Mouse (Mus musculus) kidney, embryonic 15.5 days (tissue): ENCODE data around the gene Btnl4. TPM values are rescaled to one million over a fixed set of nuclear protein-coding genes. Genes with fewer than 3 reads are reported as not detected.

Experiments
- ATAC-seq: fragments of 200-750 bp; cut with Nextera tagmentation; replicated peaks from 2 replicates; pipeline ENCODE4 v1.8.0; 2017; ENCODE audit warnings: moderate TSS enrichment; ENCODE audit not compliant: low FRiP score
- H3K27ac ChIP-seq: fragments of 300-500 bp; sonication (generic); 2 replicates; pipeline ENCODE4 v1.5.1; 2015; ENCODE audit warnings: mild to moderate bottlenecking, inconsistent platforms
- H3K27me3 ChIP-seq: fragments of 300-500 bp; sonication (generic); 2 replicates; pipeline ENCODE4 v1.6.1; 2015; ENCODE audit warnings: inconsistent platforms
- H3K36me3 ChIP-seq: fragments of 300-500 bp; sonication (generic); 2 replicates; pipeline ENCODE4 v1.6.1; 2015; ENCODE audit warnings: inconsistent platforms
- H3K4me1 ChIP-seq: fragments of 300-500 bp; sonication (generic); 2 replicates; pipeline ENCODE4 v1.6.1; 2015; ENCODE audit warnings: inconsistent platforms
- H3K4me2 ChIP-seq: fragments of 300-500 bp; sonication (generic); 2 replicates; pipeline ENCODE4 v1.6.1; 2015; ENCODE audit warnings: moderate library complexity, mild to moderate bottlenecking, inconsistent platforms
- H3K4me3 ChIP-seq: fragments of 300-500 bp; sonication (generic); replicated peaks from 2 replicates; pipeline ENCODE4 v1.5.1; 2015; ENCODE audit warnings: mild to moderate bottlenecking, inconsistent platforms
- H3K9ac ChIP-seq: fragments of 300-500 bp; sonication (generic); 2 replicates; pipeline ENCODE4 v1.6.1; 2015; ENCODE audit warnings: mild to moderate bottlenecking, inconsistent platforms
- H3K9me3 ChIP-seq: fragments of 300-500 bp; sonication (generic); replicated peaks from 2 replicates; pipeline ENCODE4 v1.6.1; 2016; ENCODE audit warnings: inconsistent platforms
- WGBS: fragments of 180-500 bp; shearing (Covaris S2); methylation state at CpG from one replicate; pipeline ENCODE4 v1.1.7; 2015; ENCODE audit warnings: mixed read lengths; 5-methylcytosine and 5-hydroxymethylcytosine counted together
- polyA plus RNA-seq: library from polyadenylated mRNA; unstranded; fragments of >200 nt; fragmentation: Nextera tagmentation; extraction: Ambion mirVana; gene quantifications from 2 replicates; pipeline ENCODE4 v1.2.1, GENCODE M21; 2015

The Btnl4 gene
- polyA plus RNA-seq, 1 experiment from 2014 or later = not detected

DNA sequence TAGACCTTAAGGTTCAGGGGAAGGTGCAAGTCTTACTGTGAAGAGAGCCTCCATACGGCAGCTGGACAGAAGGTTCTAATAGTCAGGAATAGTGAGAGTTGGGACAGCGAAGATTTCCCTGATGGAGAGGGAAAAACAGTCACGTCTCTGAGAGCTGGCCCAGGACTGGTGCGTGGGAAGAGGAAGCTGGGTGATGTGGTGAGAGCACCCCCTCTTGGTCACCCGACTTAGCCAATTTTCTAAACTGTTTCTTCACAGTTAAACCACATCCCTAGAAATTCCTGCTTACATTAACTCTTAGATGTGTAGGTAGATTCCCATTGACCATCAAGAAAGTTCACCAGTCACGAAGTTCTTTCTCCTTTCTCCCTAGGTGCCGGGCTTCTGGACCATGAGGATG, 57.1 kb downstream of the Btnl4 start:
- Histone ChIP-seq H3K9me3 (no peaks in the 10 kb centered on the region), H3K4me2 (no peak overlapping the region)

More for the DNA sequence above, 57.1 kb downstream of the Btnl4 start:
- WGBS = 72% methylated on average over 7 of the region's 7 CpGs
- H3K27me3 ChIP-seq = no peaks in the 10 kb centered on the region
- no peaks in the 10 kb centered on the region for H3K4me1 ChIP-seq
- H3K27ac ChIP-seq = no peak overlapping the region
- no peak for ATAC-seq
- H3K9ac ChIP-seq = no peak overlapping the region
- H3K36me3 ChIP-seq = no peaks in the 10 kb centered on the region
- H3K4me3 ChIP-seq = no peak overlapping the region

Other genes with a start within 250 kb of the Btnl4 start
- gene H2-Ob, start 238.4 kb downstream of the Btnl4 start, polyA plus RNA-seq = 0.13 TPM in 1 of 2 replicates, not detected in the other
- gene H2-Ab1, start 219.6 kb downstream of the Btnl4 start, polyA plus RNA-seq = 23.3 and 27.5 TPM in 2 replicates
- 2.1 and 2.3 TPM in 2 replicates for gene H2-Aa, start 189.5 kb downstream of the Btnl4 start, polyA plus RNA-seq
- 6.2 and 6.9 TPM in 2 replicates for gene H2-Eb1, start 171.5 kb downstream of the Btnl4 start, polyA plus RNA-seq
- not detected in 2 replicates for gene H2-Eb2, start 151.7 kb downstream of the Btnl4 start, polyA plus RNA-seq
- 0.08 and 0.16 TPM in 2 replicates for gene Btnl2, start 122.5 kb downstream of the Btnl4 start, polyA plus RNA-seq
- gene Btnl1, start 100.2 kb downstream of the Btnl4 start, polyA plus RNA-seq = not detected in 2 replicates
- gene BC051142, start 78.5 kb downstream of the Btnl4 start, polyA plus RNA-seq = 0.32 and 0.77 TPM in 2 replicates
- gene Btnl6, start 40.0 kb upstream of the Btnl4 start, polyA plus RNA-seq = not detected in 2 replicates
- gene Notch4, start 87.0 kb upstream of the Btnl4 start, polyA plus RNA-seq = 8.7 and 11.8 TPM in 2 replicates
- gene Gpsm3, start 112.5 kb upstream of the Btnl4 start, polyA plus RNA-seq = 20.8 and 22.6 TPM in 2 replicates
- gene Pbx2, start 113.9 kb upstream of the Btnl4 start, polyA plus RNA-seq = 14.9 and 16.7 TPM in 2 replicates
- 6.5 and 7.5 TPM in 2 replicates for gene Ager, start 120.5 kb upstream of the Btnl4 start, polyA plus RNA-seq
- 166 and 168 TPM in 2 replicates for gene Rnf5, start 126.4 kb upstream of the Btnl4 start, polyA plus RNA-seq
- gene Agpat1, start 126.9 kb upstream of the Btnl4 start, polyA plus RNA-seq = 60.8 and 72.2 TPM in 2 replicates
- 3.5 and 4.4 TPM in 2 replicates for gene Egfl8, start 138.7 kb upstream of the Btnl4 start, polyA plus RNA-seq
- gene Ppt2, start 151.2 kb upstream of the Btnl4 start, polyA plus RNA-seq = 36.5 and 39.1 TPM in 2 replicates
- 0.24 and 0.35 TPM in 2 replicates for gene Prrt1, start 152.2 kb upstream of the Btnl4 start, polyA plus RNA-seq
- 17.2 and 18.4 TPM in 2 replicates for gene Fkbpl, start 167.4 kb upstream of the Btnl4 start, polyA plus RNA-seq
- 86.2 and 98.2 TPM in 2 replicates for gene Atf6b, start 169.8 kb upstream of the Btnl4 start, polyA plus RNA-seq
- 0.35 and 0.75 TPM in 2 replicates for gene Tnxb, start 193.2 kb upstream of the Btnl4 start, polyA plus RNA-seq